In the genomic region with DNA sequence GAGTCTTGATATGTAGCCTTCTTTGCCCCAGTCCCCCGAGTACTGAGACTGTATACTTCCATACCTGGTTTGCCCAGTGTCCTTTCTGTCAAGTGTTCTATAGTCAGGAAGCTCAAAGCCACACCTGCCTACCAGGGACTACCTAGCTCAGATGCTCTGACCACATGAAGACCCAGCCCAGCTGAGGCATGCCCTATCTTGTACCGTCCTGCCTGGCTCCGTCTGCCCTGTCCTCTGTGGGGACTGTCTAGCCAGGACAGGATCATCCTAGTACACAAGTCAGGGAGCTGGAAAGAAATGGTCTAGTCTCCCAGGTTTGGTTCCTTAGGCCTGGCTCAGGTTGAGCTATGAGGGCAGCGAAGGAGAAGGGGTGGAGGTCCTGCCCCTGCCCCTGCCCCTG, we compare ENCODE assay signal across 16 mouse cellular contexts. TPM values are rescaled to one million over a fixed set of nuclear protein-coding genes. Genes with fewer than 3 reads are reported as not detected.
"Had no signal": no experiment of that assay in that cellular context is flagged by ENCODE, and none has a peak within 500 bp of the region (broad histone marks: within the 10 kb centered on the region; RNA-seq: fewer than 3 reads in every experiment).

No protein-coding gene starts in this region.

- H3K4me1 ChIP-seq: neural tube, embryonic 12.5 days had no signal

- H3K27me3 ChIP-seq: limb, embryonic 13.5 days; neural tube, embryonic 12.5 days had no signal

- H3K4me3 ChIP-seq: neural tube, embryonic 12.5 days had no signal

- H3K36me3 ChIP-seq: limb, embryonic 13.5 days; midbrain, embryonic 10.5 days; neural tube, embryonic 12.5 days had no signal

- H3K9me3 ChIP-seq: limb, embryonic 13.5 days; midbrain, embryonic 10.5 days; neural tube, embryonic 12.5 days had no signal

- DNase-seq: kidney, postnatal 25 days; lung, adult 18-20 months; midbrain, embryonic 14.5 days; thymus, postnatal 4 days had no signal

- H3K27ac ChIP-seq: liver, embryonic 14.5 days; midbrain, embryonic 10.5 days; neural tube, embryonic 12.5 days; stomach, postnatal 0 days had no signal

- H3K9ac ChIP-seq: liver, embryonic 14.5 days; neural tube, embryonic 12.5 days had no signal

RNA-seq across cellular contexts. Expression of a gene that starts 19.9 kb away (rescaled TPM):
- total RNA-seq: neutrophil, adult 5-6 weeks had no signal

RNA-seq across cellular contexts. Expression of a gene that starts 31.3 kb away (rescaled TPM):
- total RNA-seq: layer of hippocampus, postnatal 25 days; left cerebral cortex, adult 2 months; left cerebral cortex, postnatal 25 days; liver, adult 2 months; neutrophil, adult 5-6 weeks had no signal
- polyA plus RNA-seq: limb, embryonic 13.5 days; liver, adult 2 months; liver, embryonic 14.5 days; midbrain, embryonic 14.5 days; neural tube, embryonic 12.5 days; stomach, postnatal 0 days had no signal

RNA-seq across cellular contexts. Expression of a gene that starts 46.0 kb away (rescaled TPM):
- total RNA-seq: layer of hippocampus, postnatal 25 days; left cerebral cortex, adult 2 months; left cerebral cortex, postnatal 25 days; liver, adult 2 months; neutrophil, adult 5-6 weeks had no signal
- polyA plus RNA-seq: kidney, embryonic 16.5 days; limb, embryonic 13.5 days; liver, adult 2 months; liver, embryonic 14.5 days; lung, embryonic 16.5 days; midbrain, embryonic 10.5 days; midbrain, embryonic 14.5 days; neural tube, embryonic 12.5 days; stomach, postnatal 0 days had no signal
